Mouse (Mus musculus): Measurements from ENCODE around the gene Tasp1.

GRCm38 (mm10) chr2:140007406-140007805 is 59.2 kb downstream of the Tasp1 start:
- TF ChIP-seq CTCF (IDR thresholded peaks at IDR 0.05; ENCODE audit: low read depth) (no peak), EP300 (IDR thresholded peaks at IDR 0.05; ENCODE audit: low read depth) (no peak)

Measured in liver, postnatal 0 days (tissue).